Mouse (Mus musculus): ENCODE measurements around the gene Cebpz. TPM values are rescaled to one million over a fixed set of nuclear protein-coding genes. Genes with fewer than 3 reads are reported as not detected.

Cebpz gene
- total and polyA plus RNA-seq, 2 experiments from 2014 or later = 6.1 to 28.4 TPM

DNA sequence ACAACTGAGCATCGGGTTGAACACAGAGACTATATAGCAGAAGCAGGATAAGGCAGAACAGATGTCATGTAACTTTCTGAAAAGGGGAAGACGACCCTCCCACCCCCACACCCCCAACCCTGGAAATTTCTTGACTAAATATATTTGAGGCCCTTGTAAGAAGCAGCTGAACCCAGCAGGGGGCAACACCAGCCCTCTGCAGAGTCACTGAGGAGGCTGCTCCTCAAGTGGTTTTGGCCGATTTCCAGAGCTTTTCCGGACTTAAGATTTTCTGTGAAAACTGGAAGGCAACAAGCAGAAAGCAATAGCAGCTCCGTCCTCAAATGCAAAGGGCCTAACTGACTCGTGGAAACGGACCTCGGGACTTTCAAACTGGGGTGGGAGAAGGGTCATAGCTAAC is 41.5 kb downstream of the Cebpz start:
- peak; percentile 65 for TF ChIP-seq CTCF (IDR thresholded peaks at IDR 0.05; ENCODE audit: low read depth)
- TF ChIP-seq EP300 (IDR thresholded peaks at IDR 0.05; ENCODE audit: low read depth) = no peak
- H3K4me1 ChIP-seq (ENCODE audit: control insufficient read depth, insufficient read depth) = no peaks in the 10 kb centered on the region
- no peak overlapping the region for H3K9ac ChIP-seq (replicated peaks; ENCODE audit: low read depth, low read length)
- no peaks in the 10 kb centered on the region for H3K9me3 ChIP-seq (replicated peaks; ENCODE audit: control insufficient read depth, low read length)
- DNase-seq (ENCODE audit: low spot score) (peak; percentile 47), ATAC-seq (ENCODE audit: insufficient read depth, low read depth) (no peak; the same call in 1 of the 2 replicates)
- no peaks in the 10 kb centered on the region for H3K27me3 ChIP-seq (ENCODE audit: control insufficient read depth, insufficient read depth, low read length)
- H3K4me2 ChIP-seq (ENCODE audit: low read depth, low read length) = peak overlapping the region; percentile 53
- no peak overlapping the region for H3K27ac ChIP-seq (ENCODE audit: low read depth)
- no peaks in the 10 kb centered on the region for H3K36me3 ChIP-seq (replicated peaks; ENCODE audit: control insufficient read depth, insufficient read depth, low read length)
- peak overlapping the region; percentile 27 for H3K4me3 ChIP-seq (ENCODE audit: low read depth, low read length)
- WGBS = 19% methylated on average over 8 of the region's 8 CpGs

GRCm38 (mm10) chr17:78894991-78895390 is 41.9 kb downstream of the Cebpz start:
- TF ChIP-seq EP300 (IDR thresholded peaks at IDR 0.05; ENCODE audit: low read depth) (no peak), CTCF (IDR thresholded peaks at IDR 0.05; ENCODE audit: low read depth) (no peak)
- no peak for ATAC-seq (ENCODE audit: insufficient read depth, low read depth)

DNA sequence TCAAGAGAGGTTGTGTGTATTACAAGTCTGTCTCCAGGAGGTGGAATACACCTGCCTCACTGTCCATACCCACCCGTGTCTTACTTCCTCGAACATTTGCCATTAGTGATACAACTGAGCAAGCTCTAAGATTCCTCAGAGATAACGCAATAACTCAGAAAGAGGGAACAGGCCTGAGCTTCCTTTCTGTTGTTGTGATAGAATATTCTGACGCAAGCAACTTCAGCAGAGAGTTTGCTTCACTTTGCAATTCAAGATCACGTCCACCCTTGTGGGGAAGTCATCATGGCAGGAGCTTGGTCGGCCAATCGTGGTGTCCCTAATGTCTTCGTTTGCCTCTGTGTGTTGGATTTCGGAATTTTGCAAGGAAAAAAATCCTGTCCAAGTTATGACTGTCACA is 45.8 kb downstream of the Cebpz start:
- TF ChIP-seq CTCF (IDR thresholded peaks at IDR 0.05; ENCODE audit: low read depth) (no peak), EP300 (IDR thresholded peaks at IDR 0.05; ENCODE audit: low read depth) (no peak)
- no peak overlapping the region for H3K4me2 ChIP-seq (ENCODE audit: low read depth, low read length)
- no peak overlapping the region for H3K4me3 ChIP-seq (ENCODE audit: low read depth, low read length)
- DNase-seq (ENCODE audit: low spot score) (no peak), ATAC-seq (ENCODE audit: insufficient read depth, low read depth) (no peak)
- no peaks in the 10 kb centered on the region for H3K27me3 ChIP-seq (ENCODE audit: control insufficient read depth, insufficient read depth, low read length)
- no peak overlapping the region for H3K9ac ChIP-seq (replicated peaks; ENCODE audit: low read depth, low read length)
- no peaks in the 10 kb centered on the region for H3K4me1 ChIP-seq (ENCODE audit: control insufficient read depth, insufficient read depth)
- H3K27ac ChIP-seq (ENCODE audit: low read depth) = no peak overlapping the region
- H3K36me3 ChIP-seq (replicated peaks; ENCODE audit: control insufficient read depth, insufficient read depth, low read length) = no peaks in the 10 kb centered on the region
- WGBS = 74% methylated on average over 9 of the region's 9 CpGs
- H3K9me3 ChIP-seq (replicated peaks; ENCODE audit: control insufficient read depth, low read length) = no peaks in the 10 kb centered on the region

More at GRCm38 (mm10) chr17:78894991-78895390, 41.9 kb downstream of the Cebpz start:
- Histone ChIP-seq H3K27ac (ENCODE audit: low read depth) (no peak overlapping the region), H3K27me3 (ENCODE audit: control insufficient read depth, insufficient read depth, low read length) (no peaks in the 10 kb centered on the region), H3K4me2 (ENCODE audit: low read depth, low read length) (peak overlapping the region; percentile 53), H3K36me3 (replicated peaks; ENCODE audit: control insufficient read depth, insufficient read depth, low read length) (no peaks in the 10 kb centered on the region), H3K9me3 (replicated peaks; ENCODE audit: control insufficient read depth, low read length) (no peaks in the 10 kb centered on the region), H3K4me3 (ENCODE audit: low read depth, low read length) (no peak overlapping the region), H3K9ac (replicated peaks; ENCODE audit: low read depth, low read length) (no peak overlapping the region), H3K4me1 (ENCODE audit: control insufficient read depth, insufficient read depth) (no peaks in the 10 kb centered on the region)
- no peak for DNase-seq (ENCODE audit: low spot score)
- 67% methylated on average over 7 of the region's 7 CpGs for WGBS

DNA sequence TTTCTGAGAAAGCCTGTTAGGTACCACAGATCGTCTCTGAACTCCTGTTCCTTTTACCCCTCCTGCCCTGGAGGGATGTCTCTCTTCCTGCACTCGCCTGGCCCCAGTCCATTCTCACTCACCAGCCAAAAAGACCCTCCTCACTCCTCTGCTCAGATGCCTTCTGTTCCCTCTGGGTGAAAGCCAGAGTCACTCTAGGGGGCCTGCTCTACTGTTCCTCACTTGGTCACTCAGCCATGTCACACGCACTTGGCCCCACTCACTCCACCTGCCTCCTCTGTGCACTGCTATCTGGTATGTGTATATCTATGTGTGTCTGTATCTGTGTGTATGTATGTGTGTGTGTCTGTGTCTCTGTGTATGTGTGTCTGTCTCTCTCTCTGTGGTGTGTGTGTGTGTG is 47.7 kb downstream of the Cebpz start:
- Histone ChIP-seq H3K9me3 (replicated peaks; ENCODE audit: control insufficient read depth, low read length) (peaks cover 5% of the 10 kb centered on the region; the same call in 1 of the 2 replicates), H3K4me1 (ENCODE audit: control insufficient read depth, insufficient read depth) (no peaks in the 10 kb centered on the region), H3K4me2 (ENCODE audit: low read depth, low read length) (no peak overlapping the region), H3K4me3 (ENCODE audit: low read depth, low read length) (no peak overlapping the region), H3K36me3 (replicated peaks; ENCODE audit: control insufficient read depth, insufficient read depth, low read length) (no peaks in the 10 kb centered on the region), H3K9ac (replicated peaks; ENCODE audit: low read depth, low read length) (no peak overlapping the region), H3K27me3 (ENCODE audit: control insufficient read depth, insufficient read depth, low read length) (no peaks in the 10 kb centered on the region), H3K27ac (ENCODE audit: low read depth) (no peak overlapping the region)
- ATAC-seq (ENCODE audit: insufficient read depth, low read depth) = no peak
- TF ChIP-seq CTCF (IDR thresholded peaks at IDR 0.05; ENCODE audit: low read depth) = no peak
- TF ChIP-seq EP300 (IDR thresholded peaks at IDR 0.05; ENCODE audit: low read depth) = no peak
- DNase-seq (ENCODE audit: low spot score) = no peak
- 45% methylated on average over 3 of the region's 3 CpGs for WGBS

- DNase-seq (ENCODE audit: low spot score) (no peak), ATAC-seq (ENCODE audit: insufficient read depth, low read depth) (no peak)
- H3K9me3 ChIP-seq (replicated peaks; ENCODE audit: control insufficient read depth, low read length) = peaks cover 5% of the 10 kb centered on the region; the same call in 1 of the 2 replicates
- H3K36me3 ChIP-seq (replicated peaks; ENCODE audit: control insufficient read depth, insufficient read depth, low read length) = no peaks in the 10 kb centered on the region
- no peak overlapping the region for H3K27ac ChIP-seq (ENCODE audit: low read depth)
- 80% methylated on average over 4 of the region's 4 CpGs for WGBS
- H3K4me2 ChIP-seq (ENCODE audit: low read depth, low read length) = no peak overlapping the region
- no peaks in the 10 kb centered on the region for H3K27me3 ChIP-seq (ENCODE audit: control insufficient read depth, insufficient read depth, low read length)
- H3K9ac ChIP-seq (replicated peaks; ENCODE audit: low read depth, low read length) = no peak overlapping the region
- H3K4me3 ChIP-seq (ENCODE audit: low read depth, low read length) = no peak overlapping the region
- no peak for TF ChIP-seq EP300 (IDR thresholded peaks at IDR 0.05; ENCODE audit: low read depth)
- no peak for TF ChIP-seq CTCF (IDR thresholded peaks at IDR 0.05; ENCODE audit: low read depth)
- H3K4me1 ChIP-seq (ENCODE audit: control insufficient read depth, insufficient read depth) = no peaks in the 10 kb centered on the region
These were observed 48.3 kb downstream of the Cebpz start for GRCm38 (mm10) chr17:78888554-78888953.

Data from heart, postnatal 0 days (tissue).